Mouse (Mus musculus) ES-Bruce4 (cell line): Measurements from ENCODE around the gene Gm21915.

ENCODE experiments used
- CTCF ChIP-seq: IDR thresholded peaks from one replicate; pipeline ENCODE4 v1.8.1; 2011; ENCODE audit warnings: low read depth, low read length
- EP300 ChIP-seq: IDR thresholded peaks from 2 replicates; pipeline ENCODE4 v1.6.1; 2011; ENCODE audit warnings: low read depth, low read length; ENCODE audit not compliant: insufficient read depth

DNA sequence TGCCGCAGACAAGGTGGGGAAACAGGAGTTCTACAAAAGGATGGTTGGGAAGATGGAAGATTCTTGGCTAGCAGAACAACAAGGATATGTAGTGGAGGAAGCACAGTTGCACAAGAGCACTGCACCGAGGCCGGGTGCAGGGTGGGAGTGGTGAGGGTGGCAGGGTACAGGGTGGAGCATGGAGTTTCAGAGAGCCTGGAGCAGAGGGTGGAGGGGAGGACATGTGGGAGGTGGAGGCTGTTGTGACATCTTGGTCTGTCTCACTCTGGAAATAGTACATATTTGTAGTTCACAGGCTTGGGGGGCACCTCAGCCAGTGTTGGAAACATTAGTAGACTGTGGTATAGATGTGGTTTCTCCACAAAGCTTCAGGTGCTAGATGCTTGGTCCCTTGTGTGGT is 28.8 kb downstream of the Gm21915 start:
- TF ChIP-seq EP300: no peak
- no peak for TF ChIP-seq CTCF
